Mouse (Mus musculus): ENCODE measurements at regions not wholly inside any gene's neighbourhood (a gene's known extent, or its start where the extent isn't known, plus 50 kb on each side); places are given as distances from the start of the nearest gene placed in this dataset.

DNA sequence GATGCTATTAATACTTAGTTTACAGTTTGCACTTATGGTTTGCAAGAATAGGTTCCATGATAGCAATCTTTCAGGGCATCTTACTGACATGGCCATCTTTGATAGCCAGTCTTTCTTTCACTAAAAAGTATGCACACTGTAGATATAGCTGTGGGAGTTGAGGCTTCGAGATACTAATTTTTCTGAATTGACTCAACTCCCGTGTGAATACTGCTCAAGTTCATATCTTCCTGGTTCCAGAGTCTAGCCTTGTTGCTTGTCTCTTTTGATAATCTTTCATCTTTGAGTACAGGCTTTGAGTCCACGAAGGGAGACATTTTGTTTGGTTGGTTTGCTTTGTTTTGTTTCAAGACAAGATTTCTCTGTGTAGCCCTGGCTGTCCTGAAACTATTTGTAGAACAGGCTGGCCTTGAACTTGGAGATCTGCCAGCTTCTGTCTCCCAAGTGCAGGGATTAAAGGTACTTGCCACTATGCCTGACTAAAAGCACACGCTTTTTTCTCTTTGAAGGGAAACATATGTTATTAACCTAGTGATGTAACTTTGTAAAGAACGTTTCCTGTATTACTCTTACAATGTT lies 64.1 kb upstream of the Tlk1 start:
- no peak overlapping the region for H3K27ac ChIP-seq (ENCODE audit: low read length)
- H3K4me2 ChIP-seq (ENCODE audit: low read depth, low read length), result no peak overlapping the region
- H3K4me1 ChIP-seq (ENCODE audit: control insufficient read depth, low read depth, low read length), result peaks cover 5% of the 10 kb centered on the region
- H3K36me3 ChIP-seq (ENCODE audit: control insufficient read depth, insufficient read depth), result no peaks in the 10 kb centered on the region
- H3K9me3 ChIP-seq (replicated peaks; ENCODE audit: control insufficient read depth, low read length), result no peaks in the 10 kb centered on the region
- peak; percentile 58 for ATAC-seq (ENCODE audit: low read depth)
- H3K4me3 ChIP-seq (ENCODE audit: low read depth, low read length), result no peak overlapping the region
- H3K9ac ChIP-seq (ENCODE audit: low read depth, low read length), result no peak overlapping the region
- no peaks in the 10 kb centered on the region for H3K27me3 ChIP-seq (ENCODE audit: control insufficient read depth, insufficient read depth, low read depth, low read length)
- WGBS (ENCODE audit: insufficient replicate concordance), result 31% methylated on average over 5 of the region's 5 CpGs

DNA sequence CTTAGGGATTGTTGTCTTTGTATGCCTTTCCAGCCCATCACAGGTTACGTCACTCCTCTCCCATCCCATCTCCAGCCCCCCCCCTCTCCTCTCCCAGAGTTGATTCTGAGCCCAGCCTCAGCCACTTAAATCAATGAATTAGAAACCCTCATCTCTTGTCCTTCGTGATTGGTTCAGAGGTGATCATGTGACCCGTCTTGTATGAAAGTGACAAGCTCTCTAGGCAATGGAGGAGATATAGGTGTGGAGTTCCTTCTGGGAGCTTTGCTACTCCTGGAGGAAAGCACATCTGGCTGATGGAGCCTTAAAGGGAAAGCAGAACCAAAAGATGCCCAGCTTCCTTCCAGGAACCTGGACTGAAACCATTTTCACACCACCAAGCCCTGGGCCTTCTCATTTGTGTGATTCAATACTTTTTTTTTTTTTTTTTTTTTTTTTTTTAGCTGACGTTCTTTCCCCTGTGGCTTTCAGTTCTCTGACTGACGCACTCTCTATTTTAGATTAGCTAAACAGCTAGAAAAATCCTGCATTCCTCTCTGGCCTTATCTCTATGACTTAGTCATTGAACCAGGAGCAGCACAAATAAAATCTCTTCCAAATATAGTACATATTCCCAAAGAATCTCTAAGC lies 63.4 kb upstream of the Tlk1 start:
- Histone ChIP-seq H3K4me1 (ENCODE audit: control insufficient read depth, low read depth, low read length) (peaks cover 5% of the 10 kb centered on the region), H3K4me2 (ENCODE audit: low read depth, low read length) (no peak overlapping the region), H3K9ac (ENCODE audit: low read depth, low read length) (no peak overlapping the region), H3K36me3 (ENCODE audit: control insufficient read depth, insufficient read depth) (no peaks in the 10 kb centered on the region), H3K9me3 (replicated peaks; ENCODE audit: control insufficient read depth, low read length) (no peaks in the 10 kb centered on the region), H3K4me3 (ENCODE audit: low read depth, low read length) (no peak overlapping the region), H3K27me3 (ENCODE audit: control insufficient read depth, insufficient read depth, low read depth, low read length) (no peaks in the 10 kb centered on the region), H3K27ac (ENCODE audit: low read length) (no peak overlapping the region)
- no peak for ATAC-seq (ENCODE audit: low read depth)
- WGBS (ENCODE audit: insufficient replicate concordance), result 50% methylated on average over 5 of the region's 5 CpGs

GRCm38 (mm10) chr2:70886831-70887230 lies 61.3 kb upstream of the Tlk1 start:
- no peaks in the 10 kb centered on the region for H3K27me3 ChIP-seq (ENCODE audit: control insufficient read depth, insufficient read depth, low read depth, low read length)
- no peak for ATAC-seq (ENCODE audit: low read depth)
- no peaks in the 10 kb centered on the region for H3K9me3 ChIP-seq (replicated peaks; ENCODE audit: control insufficient read depth, low read length)
- no peak overlapping the region for H3K4me2 ChIP-seq (ENCODE audit: low read depth, low read length)
- 79% methylated on average over 7 of the region's 7 CpGs for WGBS (ENCODE audit: insufficient replicate concordance)
- H3K9ac ChIP-seq (ENCODE audit: low read depth, low read length), result no peak overlapping the region
- H3K4me1 ChIP-seq (ENCODE audit: control insufficient read depth, low read depth, low read length), result peaks cover 5% of the 10 kb centered on the region
- no peaks in the 10 kb centered on the region for H3K36me3 ChIP-seq (ENCODE audit: control insufficient read depth, insufficient read depth)
- H3K4me3 ChIP-seq (ENCODE audit: low read depth, low read length), result no peak overlapping the region
- no peak overlapping the region for H3K27ac ChIP-seq (ENCODE audit: low read length)

GRCm38 (mm10) chr2:70885674-70886073 lies 60.1 kb upstream of the Tlk1 start:
- 22% methylated on average over 6 of the region's 6 CpGs for WGBS (ENCODE audit: insufficient replicate concordance)
- Histone ChIP-seq H3K27me3 (ENCODE audit: control insufficient read depth, insufficient read depth, low read depth, low read length) (no peaks in the 10 kb centered on the region), H3K9ac (ENCODE audit: low read depth, low read length) (no peak overlapping the region), H3K4me2 (ENCODE audit: low read depth, low read length) (no peak overlapping the region), H3K4me3 (ENCODE audit: low read depth, low read length) (no peak overlapping the region), H3K27ac (ENCODE audit: low read length) (no peak overlapping the region), H3K4me1 (ENCODE audit: control insufficient read depth, low read depth, low read length) (peaks cover 5% of the 10 kb centered on the region), H3K9me3 (replicated peaks; ENCODE audit: control insufficient read depth, low read length) (no peaks in the 10 kb centered on the region), H3K36me3 (ENCODE audit: control insufficient read depth, insufficient read depth) (no peaks in the 10 kb centered on the region)
- ATAC-seq (ENCODE audit: low read depth), result peak; percentile 48; the same call in 1 of the 2 replicates

- Histone ChIP-seq H3K4me2 (ENCODE audit: low read depth, low read length) (no peak overlapping the region), H3K4me3 (ENCODE audit: low read depth, low read length) (no peak overlapping the region), H3K4me1 (ENCODE audit: control insufficient read depth, low read depth, low read length) (no peaks in the 10 kb centered on the region; the same call in 1 of the 2 replicates), H3K36me3 (ENCODE audit: control insufficient read depth, insufficient read depth) (no peaks in the 10 kb centered on the region), H3K9me3 (replicated peaks; ENCODE audit: control insufficient read depth, low read length) (no peaks in the 10 kb centered on the region), H3K27me3 (ENCODE audit: control insufficient read depth, insufficient read depth, low read depth, low read length) (no peaks in the 10 kb centered on the region), H3K9ac (ENCODE audit: low read depth, low read length) (no peak overlapping the region), H3K27ac (ENCODE audit: low read length) (no peak overlapping the region)
- ATAC-seq (ENCODE audit: low read depth), result no peak
- 49% methylated on average over 13 of the region's 13 CpGs for WGBS (ENCODE audit: insufficient replicate concordance)
Measured at GRCm38 (mm10) chr2:70877333-70878080, 52.0 kb upstream of the Tlk1 start.

DNA sequence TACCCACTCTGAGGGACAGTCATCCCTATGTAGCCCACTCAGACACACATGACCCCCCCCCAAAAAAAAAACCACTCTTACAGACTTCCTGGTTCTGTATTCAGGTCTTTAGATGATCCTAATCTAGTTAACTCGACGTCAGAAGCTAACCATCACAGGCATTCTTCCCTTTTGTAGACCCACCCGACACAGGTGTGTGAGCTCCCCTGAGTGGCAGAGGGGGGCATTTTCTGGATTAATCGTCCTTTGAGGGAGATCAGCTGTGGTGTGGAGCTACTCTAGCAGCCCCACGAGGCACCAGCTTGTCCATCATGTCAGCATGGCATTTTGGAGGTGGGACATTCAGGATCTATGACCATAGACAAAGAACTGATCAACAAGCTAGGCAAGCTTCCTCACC lies 50.7 kb upstream of the Tlk1 start:
- Histone ChIP-seq H3K27me3 (ENCODE audit: control insufficient read depth, insufficient read depth, low read depth, low read length) (no peaks in the 10 kb centered on the region), H3K9ac (ENCODE audit: low read depth, low read length) (no peak overlapping the region), H3K4me1 (ENCODE audit: control insufficient read depth, low read depth, low read length) (peaks cover 5% of the 10 kb centered on the region), H3K36me3 (ENCODE audit: control insufficient read depth, insufficient read depth) (no peaks in the 10 kb centered on the region), H3K4me2 (ENCODE audit: low read depth, low read length) (no peak overlapping the region), H3K9me3 (replicated peaks; ENCODE audit: control insufficient read depth, low read length) (no peaks in the 10 kb centered on the region), H3K4me3 (ENCODE audit: low read depth, low read length) (no peak overlapping the region), H3K27ac (ENCODE audit: low read length) (no peak overlapping the region)
- no peak for ATAC-seq (ENCODE audit: low read depth)
- 51% methylated on average over 5 of the region's 5 CpGs for WGBS (ENCODE audit: insufficient replicate concordance)
